In genomic region chr2:11367319-11367718, GRCm38 (mm10) we compare ENCODE assay signal across 19 mouse cellular contexts.
DNase-seq lines count a peak whose midpoint lies in the region; ATAC-seq lines count a peak whose summit lies in the region.
"Had no signal": no experiment of that assay in that cellular context is flagged by ENCODE, and none has a peak within 500 bp of the region (broad histone marks: within the 10 kb centered on the region; RNA-seq: fewer than 3 reads in every experiment).

No protein-coding gene starts in this region.

- peak; percentile 71 for ATAC-seq in megakaryocyte progenitor cell, adult 5-6 weeks (replicated peaks; ENCODE audit: poor library complexity)
- ATAC-seq: activated CD4-positive, CD25-positive, alpha-beta regulatory T cell, adult 4 months; forebrain, embryonic 14.5 days; Patski had no signal

- peak; percentile 83 for DNase-seq in heart, adult 11 months
- no peak for DNase-seq in heart, postnatal 4 days
- peak; percentile 8 to 11 for DNase-seq in kidney, postnatal 36 days
- no peak for DNase-seq in kidney, postnatal 10 days
- no peak for DNase-seq in thymus, postnatal 14 days
- DNase-seq in ovary, postnatal 36 days (ENCODE audit: low spot score): no peak
- DNase-seq: adrenal gland, postnatal 25 days; cerebellum, adult 18-20 months; cerebellum, adult 9-11 months; cerebellum, postnatal 36 days; embryo, embryonic 11 days; gastrocnemius, adult 2 months; gastrocnemius, postnatal 25 days; heart, adult 18-20 months; heart, postnatal 10 days had no signal

Comparison
In these comparisons a context has a peak if more than half of its experiments do, and no peak if none do; other contexts are left out.
1. DNase-seq: peak in heart, adult 11 months (single experiment) and kidney, postnatal 36 days (2 of 2); none in heart, postnatal 4 days (single experiment), kidney, postnatal 10 days (single experiment), thymus, postnatal 14 days (single experiment) and ovary, postnatal 36 days (single experiment).